Mouse (Mus musculus): ENCODE measurements around the gene Mss51. TPM values are rescaled to one million over a fixed set of nuclear protein-coding genes. Genes with fewer than 3 reads are reported as not detected.

Gene Mss51
- total and polyA plus RNA-seq, 3 experiments, result 0.26 to 0.48 (median 0.31) TPM

GRCm38 (mm10) chr14:20451302-20451701 is 45.4 kb downstream of the Mss51 start:
- no peak for DNase-seq

GRCm38 (mm10) chr14:20447209-20447608 is 49.5 kb downstream of the Mss51 start:
- H3K79me2 ChIP-seq (replicated peaks; ENCODE audit: control insufficient read depth, insufficient read depth, low read length), result no peaks in the 10 kb centered on the region
- no peak overlapping the region for H3K27ac ChIP-seq
- intact Hi-C loops (cut with DNase I), result no loop called here
- H3K4me3 ChIP-seq, result no peak overlapping the region
- 37% methylated on average over 12 of the region's 12 CpGs for WGBS
- H3K9ac ChIP-seq (ENCODE audit: low read depth, low read length), result no peak overlapping the region
- H3K36me3 ChIP-seq (ENCODE audit: control insufficient read depth, insufficient read depth, low read length), result no peaks in the 10 kb centered on the region
- peaks cover 2% of the 10 kb centered on the region for H3K4me1 ChIP-seq (ENCODE audit: control insufficient read depth, insufficient read depth, low read length)
- DNase-seq, result no peak
- no peaks in the 10 kb centered on the region for H3K27me3 ChIP-seq (ENCODE audit: control insufficient read depth, insufficient read depth, low read length)
- TF ChIP-seq CTCF (IDR thresholded peaks at IDR 0.05), result no peak
- TF ChIP-seq POLR2A (IDR thresholded peaks at IDR 0.05; ENCODE audit: insufficient read depth, low read depth, low read length), result no peak
- no peak for TF ChIP-seq EP300 (IDR thresholded peaks at IDR 0.05; ENCODE audit: insufficient read depth, low read depth, low read length)

More at GRCm38 (mm10) chr14:20451302-20451701, 45.4 kb downstream of the Mss51 start:
- Histone ChIP-seq H3K36me3 (ENCODE audit: control insufficient read depth, insufficient read depth, low read length) (no peaks in the 10 kb centered on the region), H3K27ac (no peak overlapping the region), H3K9ac (ENCODE audit: low read depth, low read length) (no peak overlapping the region), H3K4me3 (peak overlapping the region; percentile 18; the same call in 1 of the 2 replicates), H3K4me1 (ENCODE audit: control insufficient read depth, insufficient read depth, low read length) (peaks cover 2% of the 10 kb centered on the region), H3K27me3 (ENCODE audit: control insufficient read depth, insufficient read depth, low read length) (no peaks in the 10 kb centered on the region), H3K79me2 (replicated peaks; ENCODE audit: control insufficient read depth, insufficient read depth, low read length) (no peaks in the 10 kb centered on the region)
- intact Hi-C loops (cut with DNase I), result no loop called here
- 16% methylated on average over 2 of the region's 2 CpGs for WGBS
- TF ChIP-seq EP300 (IDR thresholded peaks at IDR 0.05; ENCODE audit: insufficient read depth, low read depth, low read length), result no peak

GRCm38 (mm10) chr14:20442252-20442651 is 54.4 kb downstream of the Mss51 start:
- Histone ChIP-seq H3K36me3 (ENCODE audit: control insufficient read depth, insufficient read depth, low read length) (no peaks in the 10 kb centered on the region), H3K4me1 (ENCODE audit: control insufficient read depth, insufficient read depth, low read length) (no peaks in the 10 kb centered on the region), H3K9ac (ENCODE audit: low read depth, low read length) (no peak overlapping the region), H3K27me3 (ENCODE audit: control insufficient read depth, insufficient read depth, low read length) (no peaks in the 10 kb centered on the region), H3K79me2 (replicated peaks; ENCODE audit: control insufficient read depth, insufficient read depth, low read length) (no peaks in the 10 kb centered on the region), H3K4me3 (no peak overlapping the region), H3K27ac (no peak overlapping the region)
- no peak for TF ChIP-seq CTCF (IDR thresholded peaks at IDR 0.05)
- TF ChIP-seq POLR2A (IDR thresholded peaks at IDR 0.05; ENCODE audit: insufficient read depth, low read depth, low read length), result no peak
- TF ChIP-seq EP300 (IDR thresholded peaks at IDR 0.05; ENCODE audit: insufficient read depth, low read depth, low read length), result no peak
- intact Hi-C loops (cut with DNase I), result no loop called here
- 63% methylated on average over 17 of the region's 17 CpGs for WGBS
- no peak for DNase-seq

GRCm38 (mm10) chr14:20436976-20437375 is 59.7 kb downstream of the Mss51 start:
- no peak for TF ChIP-seq POLR2A (IDR thresholded peaks at IDR 0.05; ENCODE audit: insufficient read depth, low read depth, low read length)
- no peak for TF ChIP-seq CTCF (IDR thresholded peaks at IDR 0.05)
- TF ChIP-seq EP300 (IDR thresholded peaks at IDR 0.05; ENCODE audit: insufficient read depth, low read depth, low read length), result no peak
- Histone ChIP-seq H3K4me3 (no peak overlapping the region), H3K79me2 (replicated peaks; ENCODE audit: control insufficient read depth, insufficient read depth, low read length) (no peaks in the 10 kb centered on the region), H3K4me1 (ENCODE audit: control insufficient read depth, insufficient read depth, low read length) (no peaks in the 10 kb centered on the region), H3K27ac (no peak overlapping the region), H3K9ac (ENCODE audit: low read depth, low read length) (no peak overlapping the region), H3K27me3 (ENCODE audit: control insufficient read depth, insufficient read depth, low read length) (no peaks in the 10 kb centered on the region), H3K36me3 (ENCODE audit: control insufficient read depth, insufficient read depth, low read length) (no peaks in the 10 kb centered on the region)
- intact Hi-C loops (cut with DNase I), result no loop called here
- 65% methylated on average over 6 of the region's 6 CpGs for WGBS
- DNase-seq, result no peak

Other genes with a start within 250 kb of the Mss51 start
- gene Kcnk16, start 227.7 kb downstream of the Mss51 start, total RNA-seq (2021), result not detected
- not detected in 2 replicates for gene Kcnk16, start 227.7 kb downstream of the Mss51 start, polyA plus RNA-seq (2012; rRNA removed)
- gene Nudt13, start 202.2 kb downstream of the Mss51 start, total RNA-seq (2021), result 10 to 100 TPM; 35.7 to 37.7 TPM
- 27.4 and 34.1 TPM in 2 replicates for gene Nudt13, start 202.2 kb downstream of the Mss51 start, polyA plus RNA-seq (2012; rRNA removed)
- gene Ecd, start 148.8 kb downstream of the Mss51 start, total RNA-seq (2021), result 10 to 100 TPM; 31.7 to 36.9 TPM
- gene Ecd, start 148.8 kb downstream of the Mss51 start, polyA plus RNA-seq (2012; rRNA removed), result 16.2 and 26.2 TPM in 2 replicates
- gene Fam149b, start 148.7 kb downstream of the Mss51 start, total RNA-seq (2021), result 10 to 100 TPM; 29.6 to 30.1 TPM
- gene Fam149b, start 148.7 kb downstream of the Mss51 start, polyA plus RNA-seq (2012; rRNA removed), result 23.1 and 36.5 TPM in 2 replicates
- gene Dnajc9, start 108.0 kb downstream of the Mss51 start, total RNA-seq (2021), result 10 to 100 TPM; 11.9 to 13.4 TPM
- 7.2 and 8.2 TPM in 2 replicates for gene Dnajc9, start 108.0 kb downstream of the Mss51 start, polyA plus RNA-seq (2012; rRNA removed)
- 10 to 100 TPM; 68.6 to 74.9 TPM for gene Mrps16, start 103.3 kb downstream of the Mss51 start, total RNA-seq (2021)
- gene Mrps16, start 103.3 kb downstream of the Mss51 start, polyA plus RNA-seq (2012; rRNA removed), result 54.7 and 65.4 TPM in 2 replicates
- gene Cfap70, start 44.7 kb downstream of the Mss51 start, total RNA-seq (2021), result not detected
- gene Cfap70, start 44.7 kb downstream of the Mss51 start, polyA plus RNA-seq (2012; rRNA removed), result 0.70 TPM in 1 of 2 replicates, not detected in the other
- gene Anxa7, start 16.8 kb downstream of the Mss51 start, total RNA-seq (2021), result 10 to 100 TPM; 49.3 to 55.1 TPM
- 55.1 and 76.0 TPM in 2 replicates for gene Anxa7, start 16.8 kb downstream of the Mss51 start, polyA plus RNA-seq (2012; rRNA removed)
- 10 to 100 TPM; 60.9 to 69.2 TPM for gene Ppp3cb, start 49.7 kb upstream of the Mss51 start, total RNA-seq (2021)
- 16.0 and 35.0 TPM in 2 replicates for gene Ppp3cb, start 49.7 kb upstream of the Mss51 start, polyA plus RNA-seq (2012; rRNA removed)
- gene Usp54, start 144.2 kb upstream of the Mss51 start, total RNA-seq (2021), result 10 to 100 TPM; 14.1 to 16.2 TPM
- gene Usp54, start 144.2 kb upstream of the Mss51 start, polyA plus RNA-seq (2012; rRNA removed), result 10.9 and 16.3 TPM in 2 replicates
- gene Myoz1, start 159.6 kb upstream of the Mss51 start, total RNA-seq (2021), result under 1 TPM; 0.31 to 0.52 TPM
- gene Myoz1, start 159.6 kb upstream of the Mss51 start, polyA plus RNA-seq (2012; rRNA removed), result 0.31 and 0.91 TPM in 2 replicates
- gene Synpo2l, start 171.5 kb upstream of the Mss51 start, total RNA-seq (2021), result 100 to 1,000 TPM in 1 of 2 experiments, 10 to 100 TPM in 1; 96.8 to 126 TPM
- gene Synpo2l, start 171.5 kb upstream of the Mss51 start, polyA plus RNA-seq (2012; rRNA removed), result 63.4 and 67.7 TPM in 2 replicates
- gene Sec24c, start 177.4 kb upstream of the Mss51 start, total RNA-seq (2021), result 100 to 1,000 TPM in 1 of 2 experiments, 10 to 100 TPM in 1; 98.2 to 106 TPM
- gene Sec24c, start 177.4 kb upstream of the Mss51 start, polyA plus RNA-seq (2012; rRNA removed), result 133 and 146 TPM in 2 replicates
- gene Fut11, start 198.1 kb upstream of the Mss51 start, total RNA-seq (2021), result 1 to 10 TPM; 5.3 to 5.9 TPM
- 5.3 and 6.9 TPM in 2 replicates for gene Fut11, start 198.1 kb upstream of the Mss51 start, polyA plus RNA-seq (2012; rRNA removed)
- 100 to 1,000 TPM in 1 of 2 experiments, 10 to 100 TPM in 1; 98.8 to 126 TPM for gene Chchd1, start 206.1 kb upstream of the Mss51 start, total RNA-seq (2021)
- gene Chchd1, start 206.1 kb upstream of the Mss51 start, polyA plus RNA-seq (2012; rRNA removed), result 66.8 and 89.0 TPM in 2 replicates
- gene Zswim8, start 210.7 kb upstream of the Mss51 start, total RNA-seq (2021), result 10 to 100 TPM; 38.5 to 40.0 TPM
- gene Zswim8, start 210.7 kb upstream of the Mss51 start, polyA plus RNA-seq (2012; rRNA removed), result 103 and 108 TPM in 2 replicates
- 1 to 10 TPM; 8.3 to 8.5 TPM for gene Ndst2, start 237.7 kb upstream of the Mss51 start, total RNA-seq (2021)
- gene Ndst2, start 237.7 kb upstream of the Mss51 start, polyA plus RNA-seq (2012; rRNA removed), result 15.5 and 23.7 TPM in 2 replicates